Mouse (Mus musculus) spleen, adult 2 months (tissue): ENCODE results near the gene N4bp2.

ENCODE experiments used
- CTCF ChIP-seq: fragments of 200-500 bp; IDR thresholded peaks from 2 replicates; pipeline ENCODE4 v1.5.1; 2011; ENCODE audit warnings: mild to moderate bottlenecking, inconsistent platforms; ENCODE audit not compliant: insufficient read depth, insufficient read length, insufficient replicate concordance; ENCODE audit errors: extremely low read depth
- POLR2A ChIP-seq: fragments of 200-500 bp; IDR thresholded peaks from 2 replicates; pipeline ENCODE4 v1.6.1; 2011; ENCODE audit warnings: low read depth, low read length, inconsistent platforms

- TF ChIP-seq CTCF (no peak), POLR2A (no peak)
Measured at GRCm38 (mm10) chr5:65864946-65865345, 101.6 kb downstream of the N4bp2 start.
